ENCODE assay signal across 8 mouse cellular contexts in genomic region chr11:100355972-100356818, GRCm38 (mm10). TPM values are rescaled to one million over a fixed set of nuclear protein-coding genes. Genes with fewer than 3 reads are reported as not detected.
DNase-seq lines count a peak whose midpoint lies in the region; ATAC-seq and TF ChIP-seq lines count a peak whose summit lies in the region.

Gene Hap1, minus strand, starts transcription at chr11:100356128.

- TF ChIP-seq CTCF in lung, embryonic 14.5 days (IDR thresholded peaks at IDR 0.05; ENCODE audit: low read depth), result no peak

- H3K9me3 ChIP-seq in ES-E14 (ENCODE audit: control insufficient read depth, insufficient read depth, low read depth, low read length), result no peaks in the 10 kb centered on the region
- H3K9me3 ChIP-seq in forebrain, embryonic 15.5 days, result no peaks in the 10 kb centered on the region
- no peaks in the 10 kb centered on the region for H3K9me3 ChIP-seq in lung, embryonic 14.5 days (ENCODE audit: low read depth, low read length)
- no peaks in the 10 kb centered on the region for H3K9me3 ChIP-seq in neural tube, embryonic 15.5 days (replicated peaks)

- peak within 1 kb of the TSS; percentile 69 for H3K9ac ChIP-seq in ES-E14 (ENCODE audit: insufficient read depth, low read depth, low read length, poor library complexity, severe bottlenecking)
- peak within 1 kb of the TSS; percentile 65 for H3K9ac ChIP-seq in forebrain, embryonic 15.5 days (replicated peaks)
- peak within 1 kb of the TSS; percentile 58 for H3K9ac ChIP-seq in lung, embryonic 14.5 days
- H3K9ac ChIP-seq in neural tube, embryonic 15.5 days (replicated peaks), result peak within 1 kb of the TSS; percentile 72

- in situ Hi-C loops in ES-E14 (cut with MboI; ENCODE audit: low sequenced_read_pairs in 2 of 2, unreplicated experiment in 2 of 2), result no loop called here

- no peak within 1 kb of the TSS for H3K27ac ChIP-seq in ES-E14 (ENCODE audit: insufficient read depth, low read depth, low read length, poor library complexity, severe bottlenecking)
- H3K27ac ChIP-seq in forebrain, embryonic 15.5 days (replicated peaks), result peak within 1 kb of the TSS; percentile 58
- 0 out of 2 replicates have a peak within 1 kb of the TSS, but pooled peaks have one; percentile 24 for H3K27ac ChIP-seq in lung, embryonic 14.5 days (ENCODE audit: low read depth)
- H3K27ac ChIP-seq in neural tube, embryonic 15.5 days (replicated peaks), result peak within 1 kb of the TSS; percentile 80

- ATAC-seq in forebrain, embryonic 15.5 days (replicated peaks), result peak; percentile 78
- peak; percentile 15 to 29; a peak in 2 of 4 replicates for ATAC-seq in hematopoietic stem cell, adult 5-6 weeks (replicated peaks in 1 of 2; ENCODE audit: insufficient read depth in 1 of 2, low FRiP score in 2 of 2, low TSS enrichment in 1 of 2, low read depth in 1 of 2, poor library complexity in 2 of 2, severe bottlenecking in 2 of 2)
- peak; percentile 59 for ATAC-seq in lung, embryonic 14.5 days (ENCODE audit: insufficient read depth)
- ATAC-seq in neural tube, embryonic 15.5 days (ENCODE audit: low FRiP score), result peak; percentile 83

- peaks cover 5% of the 10 kb centered on the region; the same call in 1 of the 2 replicates for H3K27me3 ChIP-seq in forebrain, embryonic 15.5 days
- H3K27me3 ChIP-seq in lung, embryonic 14.5 days (ENCODE audit: insufficient read depth, low read length), result peaks cover 60% of the 10 kb centered on the region
- H3K27me3 ChIP-seq in neural tube, embryonic 15.5 days (replicated peaks), result peaks cover 18% of the 10 kb centered on the region; the same call in 1 of the 2 replicates

- H3K4me1 ChIP-seq in ES-E14 (ENCODE audit: control insufficient read depth in 2 of 2, insufficient read depth in 2 of 2, low read length in 2 of 2, poor library complexity in 1 of 2), result peaks cover 0 to 18% of the 10 kb centered on the region in 2 experiments; a peak in 2 of 4 replicates
- peaks cover 16% of the 10 kb centered on the region for H3K4me1 ChIP-seq in forebrain, embryonic 15.5 days
- H3K4me1 ChIP-seq in lung, embryonic 14.5 days (ENCODE audit: insufficient read depth), result no peaks in the 10 kb centered on the region
- peaks cover 31% of the 10 kb centered on the region for H3K4me1 ChIP-seq in neural tube, embryonic 15.5 days

- peak within 1 kb of the TSS; percentile 92 for H3K4me2 ChIP-seq in forebrain, embryonic 15.5 days (replicated peaks)
- H3K4me2 ChIP-seq in lung, embryonic 14.5 days, result peak within 1 kb of the TSS; percentile 98
- peak within 1 kb of the TSS; percentile 98 for H3K4me2 ChIP-seq in neural tube, embryonic 15.5 days

- peak within 1 kb of the TSS; percentile 83 to 84 for H3K4me3 ChIP-seq in ES-E14 (ENCODE audit: insufficient read depth in 1 of 2, low read depth in 1 of 2, low read length in 2 of 2, poor library complexity in 1 of 2, severe bottlenecking in 1 of 2)
- H3K4me3 ChIP-seq in forebrain, embryonic 15.5 days, result peak within 1 kb of the TSS; percentile 76
- H3K4me3 ChIP-seq in lung, embryonic 14.5 days (ENCODE audit: low read depth, low read length), result peak within 1 kb of the TSS; percentile 58
- peak within 1 kb of the TSS; percentile 82 for H3K4me3 ChIP-seq in neural tube, embryonic 15.5 days (replicated peaks)

- DNase-seq in ES-E14 (ENCODE audit: low read depth, low spot score), result peak; percentile 80
- DNase-seq in cerebellum, adult 11 months, result peak; percentile 79
- peak in 1 of 2 experiments; percentile 71 for DNase-seq in layer of hippocampus, adult 8-10 months (ENCODE audit: low spot score in 2 of 2)
- peak; percentile 80 for DNase-seq in lung, embryonic 14.5 days
- peak; percentile 56 for DNase-seq in testis, postnatal 14 days (ENCODE audit: low spot score)

- peaks cover 20% of the 10 kb centered on the region for H3K36me3 ChIP-seq in ES-E14 (ENCODE audit: control insufficient read depth, insufficient read depth, low read length, poor library complexity, severe bottlenecking)
- no peaks in the 10 kb centered on the region for H3K36me3 ChIP-seq in forebrain, embryonic 15.5 days
- H3K36me3 ChIP-seq in lung, embryonic 14.5 days (ENCODE audit: insufficient read depth), result no peaks in the 10 kb centered on the region
- H3K36me3 ChIP-seq in neural tube, embryonic 15.5 days, result no peaks in the 10 kb centered on the region

- under 1% methylated on average over 49 of the region's 49 CpGs for WGBS in forebrain, embryonic 15.5 days
- whole genome bisulfite sequencing in lung, embryonic 14.5 days, result 3% methylated on average over 49 of the region's 49 CpGs
- WGBS in neural tube, embryonic 15.5 days, result 1% methylated on average over 49 of the region's 49 CpGs

TF ChIP-seq in ES-E14, 5 proteins besides CTCF, POLR2A, EP300 and RAD21:
- TF ChIP-seq MAFK (IDR thresholded peaks at IDR 0.05; ENCODE audit: insufficient read depth, low read depth, low read length), result no peak
- TF ChIP-seq HCFC1 (IDR thresholded peaks at IDR 0.05; ENCODE audit: borderline replicate concordance, insufficient read depth, low read length), result peak; percentile 11; the same call in 1 of the 2 replicates
- TF ChIP-seq CHD2 (IDR thresholded peaks at IDR 0.05; ENCODE audit: low read depth, low read length), result no peak
- no peak for TF ChIP-seq ZNF384 (IDR thresholded peaks at IDR 0.05; ENCODE audit: low read depth, low read length)
- no peak for TF ChIP-seq ZC3H11A (IDR thresholded peaks at IDR 0.05; ENCODE audit: borderline replicate concordance, low read depth, low read length)
TF ChIP-seq in ES-E14: peak in this region for 1.

RNA-seq across cellular contexts. Expression of gene Hap1, which starts in this region (rescaled TPM):
- total RNA-seq in ES-E14 (2012; rRNA removed), result 21.4 and 34.2 TPM in 2 replicates
- 94.7 and 128 TPM in 2 replicates for polyA plus RNA-seq in forebrain, embryonic 15.5 days (2015; fragmentation: Nextera tagmentation; extraction: Ambion mirVana)
- total RNA-seq in hematopoietic stem cell, adult 5-6 weeks (2017), result 0.88 TPM in 1 of 2 replicates, not detected in the other
- 100 to 1,000 TPM; 164 to 201 (median 183) TPM for total RNA-seq in layer of hippocampus, adult 8-10 months (2022)
- 8.7 and 9.6 TPM in 2 replicates for polyA plus RNA-seq in lung, embryonic 14.5 days (2014; fragmentation: Nextera tagmentation; extraction: Ambion mirVana)
- polyA plus RNA-seq in neural tube, embryonic 15.5 days (2015; fragmentation: Nextera tagmentation; extraction: Ambion mirVana), result 233 and 264 TPM in 2 replicates

Comparison
In these comparisons a context has a peak if more than half of its experiments do, and no peak if none do; other contexts are left out.
1. RNA of gene Hap1 (total RNA-seq): 164 to 201 TPM in layer of hippocampus, adult 8-10 months and 21.4 to 34.2 TPM in ES-E14; 0.88 TPM in hematopoietic stem cell, adult 5-6 weeks; every median in the first group is over 10 times any median in the second.
2. Peak in ATAC-seq in hematopoietic stem cell, adult 5-6 weeks; RNA of the gene not detected or under 1 TPM.
3. ATAC-seq: peak in every context shown above with its lines; median percentile 83 in neural tube, embryonic 15.5 days; 78 in forebrain, embryonic 15.5 days; 59 in lung, embryonic 14.5 days; 22 in hematopoietic stem cell, adult 5-6 weeks.
4. Peak in every context shown above with its lines, with median percentiles within 50 percentile points of each other: H3K4me3 ChIP-seq, H3K9ac ChIP-seq and H3K4me2 ChIP-seq.